Mouse (Mus musculus): ENCODE data around the gene Cachd1. TPM values are rescaled to one million over a fixed set of nuclear protein-coding genes. Genes with fewer than 3 reads are reported as not detected.

Cachd1 gene
- total RNA-seq, 2 experiments from 2014 or later: 3.5 to 4.8 TPM

- no peak for DNase-seq
- intact Hi-C loops (cut with DNase I): no loop called here
Observed at GRCm38 (mm10) chr4:100974455-100975035, 198.1 kb downstream of the Cachd1 start.

GRCm38 (mm10) chr4:100977522-100977921 is 201.0 kb downstream of the Cachd1 start:
- intact Hi-C loops (cut with DNase I): no loop called here
- DNase-seq: no peak

GRCm38 (mm10) chr4:100987187-100987586 is 210.7 kb downstream of the Cachd1 start:
- no peak for DNase-seq
- intact Hi-C loops (cut with DNase I): loop anchor here (5.0 kb wide), 1 partner anchor 210 kb away; the partner anchor contains the start of gene Cachd1

- peak in 1 of 2 experiments; percentile 20 for DNase-seq
- intact Hi-C loops (cut with DNase I): loop anchor here (1.0 to 5.0 kb wide), 3 partner anchors 211 to 400 kb away; partner anchors contain the start of gene Cachd1
Observed at GRCm38 (mm10) chr4:100988231-100988799, 211.8 kb downstream of the Cachd1 start.

GRCm38 (mm10) chr4:100990996-100991395 is 214.5 kb downstream of the Cachd1 start:
- intact Hi-C loops (cut with DNase I): loop anchor here (10.0 kb wide), 1 partner anchor 1004 kb away; no protein-coding TSS in a partner anchor
- no peak for DNase-seq

GRCm38 (mm10) chr4:100992086-100992485 is 215.6 kb downstream of the Cachd1 start:
- intact Hi-C loops (cut with DNase I): loop anchor here (10.0 kb wide), 1 partner anchor 1003 kb away; no protein-coding TSS in a partner anchor
- DNase-seq: no peak

- intact Hi-C loops (cut with DNase I): loop anchor here (10.0 kb wide), 1 partner anchor 1000 kb away; no protein-coding TSS in a partner anchor
- DNase-seq: no peak
Observed at GRCm38 (mm10) chr4:100994442-100995255, 218.2 kb downstream of the Cachd1 start.

GRCm38 (mm10) chr4:100995617-100996016 is 219.1 kb downstream of the Cachd1 start:
- DNase-seq: no peak

GRCm38 (mm10) chr4:100996060-100996651 is 219.7 kb downstream of the Cachd1 start:
- no peak for DNase-seq
- intact Hi-C loops (cut with DNase I): loop anchor here (10.0 kb wide), 1 partner anchor 999 kb away; no protein-coding TSS in a partner anchor

More at GRCm38 (mm10) chr4:100995617-100996016, 219.1 kb downstream of the Cachd1 start:
- intact Hi-C loops (cut with DNase I): loop anchor here (10.0 kb wide), 1 partner anchor 999 kb away; no protein-coding TSS in a partner anchor

- peak; percentile 42 to 44 for DNase-seq
- intact Hi-C loops (cut with DNase I): loop anchor here (1.0 to 10.0 kb wide), 2 partner anchors 148 to 997 kb away; no protein-coding TSS in a partner anchor
Observed at GRCm38 (mm10) chr4:100998145-100998544, 221.7 kb downstream of the Cachd1 start.

- no peak for DNase-seq
- intact Hi-C loops (cut with DNase I): loop anchor here (1.0 to 10.0 kb wide), 2 partner anchors 147 to 996 kb away; no protein-coding TSS in a partner anchor
Observed at GRCm38 (mm10) chr4:100998906-100999305, 222.4 kb downstream of the Cachd1 start.

- intact Hi-C loops (cut with DNase I): no loop called here
- DNase-seq: no peak
Observed at GRCm38 (mm10) chr4:101000622-101001021, 224.1 kb downstream of the Cachd1 start.

GRCm38 (mm10) chr4:101001073-101001472 is 224.6 kb downstream of the Cachd1 start:
- intact Hi-C loops (cut with DNase I): no loop called here
- DNase-seq: no peak

- intact Hi-C loops (cut with DNase I): no loop called here
- DNase-seq: no peak
Observed at GRCm38 (mm10) chr4:101002961-101003360, 226.5 kb downstream of the Cachd1 start.

GRCm38 (mm10) chr4:101008362-101008769 is 231.9 kb downstream of the Cachd1 start:
- DNase-seq: no peak
- intact Hi-C loops (cut with DNase I): no loop called here

GRCm38 (mm10) chr4:101009092-101009491 is 232.6 kb downstream of the Cachd1 start:
- no peak for DNase-seq
- intact Hi-C loops (cut with DNase I): no loop called here

- intact Hi-C loops (cut with DNase I): no loop called here
- DNase-seq: no peak
Observed at GRCm38 (mm10) chr4:101017806-101018205, 241.3 kb downstream of the Cachd1 start.

- DNase-seq: no peak
- intact Hi-C loops (cut with DNase I): no loop called here
Observed at GRCm38 (mm10) chr4:101020596-101020995, 244.1 kb downstream of the Cachd1 start, which contains the start of gene Gm10577. Gene Gm10577 (minus strand): TSS chr4:101020696.

- intact Hi-C loops (cut with DNase I): no loop called here
- DNase-seq: no peak
Observed at GRCm38 (mm10) chr4:101026566-101026965, 250.1 kb downstream of the Cachd1 start.

GRCm38 (mm10) chr4:101026995-101027394 is 250.5 kb downstream of the Cachd1 start:
- intact Hi-C loops (cut with DNase I): no loop called here
- no peak for DNase-seq
